Mouse (Mus musculus) midbrain, embryonic 16.5 days (tissue): ENCODE data around the gene BC107364. TPM values are rescaled to one million over a fixed set of nuclear protein-coding genes. Genes with fewer than 3 reads are reported as not detected.
A peak's percentile ranks its signal among the peaks of the same experiment; 100 is the strongest.
"Not testable (repeated sequence)": the region's sequence is repeated elsewhere in the genome, so short reads cannot be mapped to it uniquely, and the experiment has no call there.

ENCODE experiments used
- ATAC-seq: fragments of 200-750 bp; cut with Nextera tagmentation; 2 replicates; pipeline ENCODE4 v1.8.0; 2017; ENCODE audit warnings: moderate TSS enrichment
- H3K27ac ChIP-seq: fragments of 300-500 bp; sonication (generic); 2 replicates; pipeline ENCODE4 v1.5.1; 2014; ENCODE audit warnings: mild to moderate bottlenecking, low read length, mixed read lengths
- H3K27me3 ChIP-seq: fragments of 300-500 bp; sonication (generic); 2 replicates; pipeline ENCODE4 v1.6.1; 2014; ENCODE audit warnings: low read depth, low read length, mixed read lengths; ENCODE audit not compliant: control insufficient read depth, insufficient read depth
- H3K36me3 ChIP-seq: fragments of 300-500 bp; sonication (generic); 2 replicates; pipeline ENCODE4 v1.6.1; 2014; ENCODE audit warnings: mild to moderate bottlenecking, low read length, moderate library complexity, mixed read lengths; ENCODE audit not compliant: control insufficient read depth, insufficient read depth
- H3K4me1 ChIP-seq: fragments of 300-500 bp; sonication (generic); 2 replicates; pipeline ENCODE4 v1.6.1; 2014; ENCODE audit warnings: mild to moderate bottlenecking, low read length, mixed read lengths; ENCODE audit not compliant: control insufficient read depth, insufficient read depth
- H3K4me2 ChIP-seq: fragments of 300-500 bp; sonication (generic); 2 replicates; pipeline ENCODE4 v1.6.1; 2014; ENCODE audit warnings: mild to moderate bottlenecking, low read length, mixed read lengths
- H3K4me3 ChIP-seq: fragments of 300-500 bp; sonication (generic); 2 replicates; pipeline ENCODE4 v1.5.1; 2014; ENCODE audit warnings: low read depth, mild to moderate bottlenecking, low read length, moderate library complexity, mixed read lengths
- H3K9ac ChIP-seq: fragments of 300-500 bp; sonication (generic); 2 replicates; pipeline ENCODE4 v1.6.1; 2014; ENCODE audit warnings: low read depth, low read length, mixed read lengths
- H3K9me3 ChIP-seq: fragments of 300-500 bp; sonication (generic); replicated peaks from 2 replicates; pipeline ENCODE4 v1.6.1; 2014; ENCODE audit warnings: mild to moderate bottlenecking, low read length, mixed read lengths; ENCODE audit not compliant: control insufficient read depth, poor library complexity, severe bottlenecking
- WGBS: fragments of 180-500 bp; shearing (Covaris S2); extraction: QIAGEN DNeasy Blood & Tissue Kit; methylation state at CpG from one replicate; pipeline ENCODE4 v1.1.7; 2014; 5-methylcytosine and 5-hydroxymethylcytosine counted together
- polyA plus RNA-seq: library from polyadenylated mRNA; unstranded; fragments of >200 nt; fragmentation: Nextera tagmentation; extraction: Ambion mirVana; gene quantifications from 2 replicates; pipeline ENCODE4 v1.2.1, GENCODE M21; 2015

BC107364 gene
- polyA plus RNA-seq, 1 experiment from 2014 or later = not detected

GRCm38 (mm10) chr3:96413581-96414125, 38.5 kb downstream of the BC107364 start:
- H3K9ac ChIP-seq = peak overlapping the region; percentile 82; the same call in 1 of the 2 replicates
- H3K4me2 ChIP-seq = peak overlapping the region; percentile 75
- whole genome bisulfite sequencing = 45% methylated on average over 9 of the region's 9 CpGs
- H3K9me3 ChIP-seq = no peaks in the 10 kb centered on the region
- H3K36me3 ChIP-seq = no peaks in the 10 kb centered on the region
- peak overlapping the region; percentile 67 for H3K4me3 ChIP-seq
- H3K27me3 ChIP-seq = peaks cover 26% of the 10 kb centered on the region
- ATAC-seq = no peak
- peaks cover 5% of the 10 kb centered on the region; the same call in 1 of the 2 replicates for H3K4me1 ChIP-seq
- H3K27ac ChIP-seq = no peak overlapping the region

GRCm38 (mm10) chr3:96411821-96412220, 40.3 kb downstream of the BC107364 start:
- H3K4me1 ChIP-seq = peaks cover 5% of the 10 kb centered on the region; the same call in 1 of the 2 replicates
- H3K27me3 ChIP-seq = peaks cover 37% of the 10 kb centered on the region
- no peaks in the 10 kb centered on the region for H3K36me3 ChIP-seq
- H3K4me3 ChIP-seq = no peak overlapping the region
- H3K9me3 ChIP-seq = no peaks in the 10 kb centered on the region
- WGBS = 90% methylated on average over 3 of the region's 3 CpGs
- ATAC-seq = no peak
- H3K9ac ChIP-seq = no peak overlapping the region
- no peak overlapping the region for H3K27ac ChIP-seq
- H3K4me2 ChIP-seq = no peak overlapping the region

- Histone ChIP-seq H3K4me2 (no peak overlapping the region), H3K4me1 (peaks cover 5% of the 10 kb centered on the region; the same call in 1 of the 2 replicates), H3K27ac (no peak overlapping the region), H3K9ac (no peak overlapping the region), H3K27me3 (peaks cover 42% of the 10 kb centered on the region), H3K36me3 (no peaks in the 10 kb centered on the region), H3K4me3 (no peak overlapping the region), H3K9me3 (no peaks in the 10 kb centered on the region)
- 89% methylated on average over 5 of the region's 5 CpGs for WGBS
- ATAC-seq = no peak
Observed at GRCm38 (mm10) chr3:96410966-96411365, 41.1 kb downstream of the BC107364 start.

- peak overlapping the region; percentile 13; the same call in 1 of the 2 replicates for H3K4me2 ChIP-seq
- WGBS = 4% methylated on average over 31 of the region's 31 CpGs
- H3K4me3 ChIP-seq = no peak overlapping the region
- peaks cover 52% of the 10 kb centered on the region for H3K27me3 ChIP-seq
- H3K4me1 ChIP-seq = peaks cover 5% of the 10 kb centered on the region; the same call in 1 of the 2 replicates
- no peak overlapping the region for H3K9ac ChIP-seq
- H3K36me3 ChIP-seq = no peaks in the 10 kb centered on the region
- no peak overlapping the region for H3K27ac ChIP-seq
- no peak for ATAC-seq
- no peaks in the 10 kb centered on the region for H3K9me3 ChIP-seq
Observed at GRCm38 (mm10) chr3:96409701-96410246, 42.3 kb downstream of the BC107364 start.

- H3K4me3 ChIP-seq, ATAC-seq, H3K36me3 ChIP-seq, H3K4me2 ChIP-seq, H3K4me1 ChIP-seq, H3K27ac ChIP-seq, H3K9me3 ChIP-seq, H3K9ac ChIP-seq: not testable (repeated sequence)
- H3K27me3 ChIP-seq = peaks cover 67% of the 10 kb centered on the region
- WGBS = 89% methylated on average over 9 of the region's 10 CpGs
Observed at GRCm38 (mm10) chr3:96408111-96408510, 44.0 kb downstream of the BC107364 start.

GRCm38 (mm10) chr3:96405541-96406503, 46.3 kb downstream of the BC107364 start:
- Histone ChIP-seq H3K27me3 (peaks cover 78% of the 10 kb centered on the region), H3K4me3 (no peak overlapping the region), H3K9me3 (no peaks in the 10 kb centered on the region), H3K36me3 (no peaks in the 10 kb centered on the region), H3K9ac (no peak overlapping the region), H3K27ac (no peak overlapping the region), H3K4me1 (peaks cover 5% of the 10 kb centered on the region; the same call in 1 of the 2 replicates), H3K4me2 (no peak overlapping the region)
- 66% methylated on average over 32 of the region's 32 CpGs for WGBS
- no peak for ATAC-seq

- H3K9ac ChIP-seq = no peak overlapping the region
- no peak overlapping the region for H3K4me3 ChIP-seq
- ATAC-seq = no peak
- WGBS = 31% methylated on average over 11 of the region's 11 CpGs
- H3K27ac ChIP-seq = no peak overlapping the region
- peaks cover 5% of the 10 kb centered on the region; the same call in 1 of the 2 replicates for H3K4me1 ChIP-seq
- H3K4me2 ChIP-seq = no peak overlapping the region
- H3K27me3 ChIP-seq = peaks cover 78% of the 10 kb centered on the region
- H3K36me3 ChIP-seq = no peaks in the 10 kb centered on the region
- no peaks in the 10 kb centered on the region for H3K9me3 ChIP-seq
Observed at GRCm38 (mm10) chr3:96405004-96405403, 47.1 kb downstream of the BC107364 start.

GRCm38 (mm10) chr3:96404450-96404849, 47.7 kb downstream of the BC107364 start:
- Histone ChIP-seq H3K36me3 (no peaks in the 10 kb centered on the region), H3K4me3 (no peak overlapping the region), H3K9me3 (no peaks in the 10 kb centered on the region), H3K4me1 (peaks cover 2% of the 10 kb centered on the region; the same call in 1 of the 2 replicates), H3K4me2 (no peak overlapping the region), H3K9ac (no peak overlapping the region), H3K27ac (no peak overlapping the region), H3K27me3 (peaks cover 77% of the 10 kb centered on the region)
- WGBS = 0% methylated on average over 26 of the region's 26 CpGs
- no peak for ATAC-seq
